Mouse (Mus musculus) erythroblast, embryonic 14.5 days (primary cell): ENCODE results near the gene Gmds.

ENCODE experiments used
- GATA1 ChIP-seq: IDR thresholded peaks from 2 replicates; pipeline ENCODE4 v1.6.1; 2012; ENCODE audit warnings: low read length, inconsistent platforms, mixed read lengths
- TAL1 ChIP-seq: IDR thresholded peaks from 3 replicates; pipeline ENCODE4 v1.6.1; 2012; ENCODE audit warnings: low read length, inconsistent platforms, mixed read lengths

- TF ChIP-seq TAL1 = no peak
- no peak for TF ChIP-seq GATA1
Measured at GRCm38 (mm10) chr13:32179906-32180305, 158.6 kb downstream of the Gmds start.
